Mouse (Mus musculus): ENCODE results near the gene Uba2. TPM values are rescaled to one million over a fixed set of nuclear protein-coding genes. Genes with fewer than 3 reads are reported as not detected.
"Not testable (repeated sequence)": the region's sequence is repeated elsewhere in the genome, so short reads cannot be mapped to it uniquely, and the experiment has no call there.

Gene Uba2
- polyA plus RNA-seq, 1 experiment from 2014 or later = 157 TPM

GRCm38 (mm10) chr7:34196132-34197128 lies 27.0 kb upstream of the Uba2 start, which contains the start of gene Pdcd2l:
Gene Pdcd2l, minus strand, starts transcription at chr7:34196661.
- H3K27ac ChIP-seq (replicated peaks) = peak within 1 kb of the TSS; percentile 67
- H3K4me2 ChIP-seq = peak within 1 kb of the TSS; percentile 84
- H3K4me3 ChIP-seq (replicated peaks) = peak within 1 kb of the TSS; percentile 95
- peaks cover 9% of the 10 kb centered on the region for H3K4me1 ChIP-seq
- H3K36me3 ChIP-seq = peaks cover 30% of the 10 kb centered on the region
- peak; percentile 95 for ATAC-seq (ENCODE audit: low FRiP score)
- WGBS = 4% methylated on average over 67 of the region's 70 CpGs
- H3K9ac ChIP-seq (replicated peaks) = peak within 1 kb of the TSS; percentile 92
- H3K27me3 ChIP-seq (replicated peaks) = no peaks in the 10 kb centered on the region
- H3K9me3 ChIP-seq (replicated peaks) = no peaks in the 10 kb centered on the region

- Histone ChIP-seq H3K36me3 (peaks cover 23% of the 10 kb centered on the region), H3K9me3 (replicated peaks) (no peaks in the 10 kb centered on the region), H3K4me2 (peak overlapping the region; percentile 84), H3K4me3 (replicated peaks) (peak overlapping the region; percentile 95), H3K27ac (replicated peaks) (no peak overlapping the region; the same call in 1 of the 2 replicates), H3K27me3 (replicated peaks) (no peaks in the 10 kb centered on the region), H3K9ac (replicated peaks) (peak overlapping the region; percentile 92), H3K4me1 (peaks cover 9% of the 10 kb centered on the region)
- WGBS = 51% methylated on average over 3 of the region's 3 CpGs
- 0 out of 2 replicates have a peak, but pooled peaks have one; percentile 9 for ATAC-seq (ENCODE audit: low FRiP score)
Measured at GRCm38 (mm10) chr7:34195632-34196031, 26.2 kb upstream of the Uba2 start.

GRCm38 (mm10) chr7:34192825-34193224 lies 23.4 kb upstream of the Uba2 start:
- Histone ChIP-seq H3K9me3 (replicated peaks) (no peaks in the 10 kb centered on the region), H3K27me3 (replicated peaks) (no peaks in the 10 kb centered on the region), H3K4me1 (peaks cover 9% of the 10 kb centered on the region), H3K4me2 (no peak overlapping the region), H3K36me3 (peaks cover 41% of the 10 kb centered on the region), H3K4me3 (replicated peaks) (no peak overlapping the region), H3K9ac (replicated peaks) (no peak overlapping the region), H3K27ac (replicated peaks) (no peak overlapping the region)
- 89% methylated on average over 6 of the region's 6 CpGs for WGBS
- no peak for ATAC-seq (ENCODE audit: low FRiP score)

- ATAC-seq (ENCODE audit: low FRiP score) = no peak
- H3K27ac ChIP-seq (replicated peaks) = no peak overlapping the region
- no peaks in the 10 kb centered on the region for H3K4me1 ChIP-seq
- 92% methylated on average over 12 of the region's 12 CpGs for WGBS
- H3K9ac ChIP-seq (replicated peaks) = no peak overlapping the region
- H3K36me3 ChIP-seq = peaks cover 69% of the 10 kb centered on the region
- H3K4me2 ChIP-seq = no peak overlapping the region
- no peaks in the 10 kb centered on the region for H3K27me3 ChIP-seq (replicated peaks)
- H3K9me3 ChIP-seq (replicated peaks) = no peaks in the 10 kb centered on the region
- no peak overlapping the region for H3K4me3 ChIP-seq (replicated peaks)
Measured at GRCm38 (mm10) chr7:34189376-34189989, 20.1 kb upstream of the Uba2 start.

- peaks cover 58% of the 10 kb centered on the region for H3K36me3 ChIP-seq
Measured at GRCm38 (mm10) chr7:34183794-34184193, 14.4 kb upstream of the Uba2 start.

GRCm38 (mm10) chr7:34183356-34183755 lies 14.0 kb upstream of the Uba2 start:
- Histone ChIP-seq H3K4me1 (no peaks in the 10 kb centered on the region), H3K9me3 (replicated peaks) (no peaks in the 10 kb centered on the region), H3K9ac (replicated peaks) (no peak overlapping the region), H3K36me3 (peaks cover 53% of the 10 kb centered on the region), H3K4me3 (replicated peaks) (no peak overlapping the region), H3K27me3 (replicated peaks) (no peaks in the 10 kb centered on the region), H3K4me2 (no peak overlapping the region), H3K27ac (replicated peaks) (no peak overlapping the region)
- no peak for ATAC-seq (ENCODE audit: low FRiP score)
- WGBS = 94% methylated on average over 13 of the region's 13 CpGs

More at GRCm38 (mm10) chr7:34183794-34184193, 14.4 kb upstream of the Uba2 start:
- Histone ChIP-seq H3K9me3 (replicated peaks) (no peaks in the 10 kb centered on the region), H3K4me2 (no peak overlapping the region), H3K27me3 (replicated peaks) (no peaks in the 10 kb centered on the region), H3K27ac (replicated peaks) (no peak overlapping the region), H3K4me3 (replicated peaks) (no peak overlapping the region), H3K9ac (replicated peaks) (no peak overlapping the region), H3K4me1 (no peaks in the 10 kb centered on the region)
- ATAC-seq (ENCODE audit: low FRiP score) = no peak
- WGBS = 88% methylated on average over 3 of the region's 3 CpGs

- not testable (repeated sequence) for H3K9ac ChIP-seq (replicated peaks); H3K4me1 ChIP-seq; H3K27ac ChIP-seq (replicated peaks); ATAC-seq (ENCODE audit: low FRiP score); H3K4me2 ChIP-seq; H3K27me3 ChIP-seq (replicated peaks); H3K9me3 ChIP-seq (replicated peaks); H3K36me3 ChIP-seq; H3K4me3 ChIP-seq (replicated peaks)
- 89% methylated on average over 6 of the region's 6 CpGs for WGBS
Measured at GRCm38 (mm10) chr7:34176241-34176640, 6.8 kb upstream of the Uba2 start.

- WGBS = 76% methylated on average over 1 of the region's 1 CpGs
- Histone ChIP-seq H3K27ac (replicated peaks) (no peak overlapping the region), H3K9ac (replicated peaks) (no peak overlapping the region), H3K4me3 (replicated peaks) (no peak overlapping the region), H3K27me3 (replicated peaks) (no peaks in the 10 kb centered on the region), H3K36me3 (no peaks in the 10 kb centered on the region), H3K4me2 (no peak overlapping the region), H3K4me1 (peaks cover 10% of the 10 kb centered on the region), H3K9me3 (replicated peaks) (no peaks in the 10 kb centered on the region)
- no peak for ATAC-seq (ENCODE audit: low FRiP score)
Measured at GRCm38 (mm10) chr7:34172251-34172650, 2.9 kb upstream of the Uba2 start.

GRCm38 (mm10) chr7:34168470-34169251 lies 738 bp downstream of the Uba2 start:
- 9% methylated on average over 30 of the region's 30 CpGs for WGBS
- H3K27ac ChIP-seq (replicated peaks) = peak overlapping the region; percentile 92
- H3K4me2 ChIP-seq = peak overlapping the region; percentile 93
- ATAC-seq (ENCODE audit: low FRiP score) = peak; percentile 97
- H3K9me3 ChIP-seq (replicated peaks) = no peaks in the 10 kb centered on the region
- no peaks in the 10 kb centered on the region for H3K27me3 ChIP-seq (replicated peaks)
- peak overlapping the region; percentile 99 for H3K4me3 ChIP-seq (replicated peaks)
- H3K36me3 ChIP-seq = peaks cover 11% of the 10 kb centered on the region
- peak overlapping the region; percentile 99 for H3K9ac ChIP-seq (replicated peaks)
- peaks cover 22% of the 10 kb centered on the region for H3K4me1 ChIP-seq

GRCm38 (mm10) chr7:34167766-34168469 lies 1.5 kb downstream of the Uba2 start:
- peak overlapping the region; percentile 93 for H3K4me2 ChIP-seq
- peak overlapping the region; percentile 92 for H3K27ac ChIP-seq (replicated peaks)
- H3K4me3 ChIP-seq (replicated peaks) = peak overlapping the region; percentile 99

GRCm38 (mm10) chr7:34166850-34167249 lies 2.5 kb downstream of the Uba2 start:
- H3K36me3 ChIP-seq = peaks cover 29% of the 10 kb centered on the region
- H3K27me3 ChIP-seq (replicated peaks) = no peaks in the 10 kb centered on the region
- H3K9me3 ChIP-seq (replicated peaks) = no peaks in the 10 kb centered on the region
- H3K4me2 ChIP-seq = peak overlapping the region; percentile 31; the same call in 1 of the 2 replicates
- ATAC-seq (ENCODE audit: low FRiP score) = no peak
- 54% methylated on average over 4 of the region's 4 CpGs for WGBS
- no peak overlapping the region for H3K4me3 ChIP-seq (replicated peaks)
- peaks cover 22% of the 10 kb centered on the region for H3K4me1 ChIP-seq
- no peak overlapping the region for H3K27ac ChIP-seq (replicated peaks)
- H3K9ac ChIP-seq (replicated peaks) = no peak overlapping the region

More at GRCm38 (mm10) chr7:34167766-34168469, 1.5 kb downstream of the Uba2 start:
- WGBS = under 1% methylated on average over 54 of the region's 54 CpGs
- Histone ChIP-seq H3K4me1 (peaks cover 22% of the 10 kb centered on the region), H3K9ac (replicated peaks) (peak overlapping the region; percentile 99), H3K36me3 (peaks cover 19% of the 10 kb centered on the region), H3K9me3 (replicated peaks) (no peaks in the 10 kb centered on the region), H3K27me3 (replicated peaks) (no peaks in the 10 kb centered on the region)
- ATAC-seq (ENCODE audit: low FRiP score) = peak; percentile 85
